Mouse (Mus musculus): ENCODE measurements around the gene Spon1. TPM values are rescaled to one million over a fixed set of nuclear protein-coding genes. Genes with fewer than 3 reads are reported as not detected.

Spon1 gene
- polyA plus RNA-seq, 1 experiment from 2014 or later = 3.2 TPM

- Histone ChIP-seq H3K27me3 (replicated peaks; ENCODE audit: control insufficient read depth, insufficient read depth, low read length) (no peaks in the 10 kb centered on the region), H3K4me3 (ENCODE audit: low read depth, low read length) (no peak overlapping the region), H3K36me3 (ENCODE audit: control insufficient read depth, insufficient read depth) (no peaks in the 10 kb centered on the region), H3K9ac (ENCODE audit: low read depth, low read length) (no peak overlapping the region), H3K4me1 (replicated peaks; ENCODE audit: control insufficient read depth, insufficient read depth, low read length) (no peaks in the 10 kb centered on the region), H3K9me3 (ENCODE audit: control insufficient read depth) (no peaks in the 10 kb centered on the region), H3K4me2 (replicated peaks; ENCODE audit: low read depth) (no peak overlapping the region), H3K27ac (ENCODE audit: low read depth, low read length) (no peak overlapping the region)
- ATAC-seq = no peak
- 77% methylated on average over 8 of the region's 8 CpGs for WGBS
- no peak for TF ChIP-seq CTCF (IDR thresholded peaks at IDR 0.05; ENCODE audit: low read depth)
These were observed 73.6 kb downstream of the Spon1 start for GRCm38 (mm10) chr7:113839431-113839830.

- H3K4me2 ChIP-seq (replicated peaks; ENCODE audit: low read depth) = no peak overlapping the region
- TF ChIP-seq CTCF (IDR thresholded peaks at IDR 0.05; ENCODE audit: low read depth) = no peak
- ATAC-seq = no peak
- no peaks in the 10 kb centered on the region for H3K27me3 ChIP-seq (replicated peaks; ENCODE audit: control insufficient read depth, insufficient read depth, low read length)
- H3K9ac ChIP-seq (ENCODE audit: low read depth, low read length) = no peak overlapping the region
- H3K9me3 ChIP-seq (ENCODE audit: control insufficient read depth) = no peaks in the 10 kb centered on the region
- H3K36me3 ChIP-seq (ENCODE audit: control insufficient read depth, insufficient read depth) = no peaks in the 10 kb centered on the region
- 91% methylated on average over 2 of the region's 2 CpGs for whole genome bisulfite sequencing
- H3K4me3 ChIP-seq (ENCODE audit: low read depth, low read length) = no peak overlapping the region
- H3K27ac ChIP-seq (ENCODE audit: low read depth, low read length) = no peak overlapping the region
- H3K4me1 ChIP-seq (replicated peaks; ENCODE audit: control insufficient read depth, insufficient read depth, low read length) = no peaks in the 10 kb centered on the region
These were observed 75.7 kb downstream of the Spon1 start for GRCm38 (mm10) chr7:113841521-113841920.

- no peak for TF ChIP-seq CTCF (IDR thresholded peaks at IDR 0.05; ENCODE audit: low read depth)
These were observed 77.4 kb downstream of the Spon1 start for GRCm38 (mm10) chr7:113843150-113843549.

GRCm38 (mm10) chr7:113845191-113845590 is 79.4 kb downstream of the Spon1 start:
- Histone ChIP-seq H3K4me2 (replicated peaks; ENCODE audit: low read depth) (no peak overlapping the region), H3K27ac (ENCODE audit: low read depth, low read length) (no peak overlapping the region), H3K4me3 (ENCODE audit: low read depth, low read length) (no peak overlapping the region), H3K36me3 (ENCODE audit: control insufficient read depth, insufficient read depth) (no peaks in the 10 kb centered on the region), H3K9me3 (ENCODE audit: control insufficient read depth) (no peaks in the 10 kb centered on the region), H3K9ac (ENCODE audit: low read depth, low read length) (no peak overlapping the region), H3K4me1 (replicated peaks; ENCODE audit: control insufficient read depth, insufficient read depth, low read length) (no peaks in the 10 kb centered on the region), H3K27me3 (replicated peaks; ENCODE audit: control insufficient read depth, insufficient read depth, low read length) (no peaks in the 10 kb centered on the region)
- WGBS = 85% methylated on average over 5 of the region's 5 CpGs
- TF ChIP-seq CTCF (IDR thresholded peaks at IDR 0.05; ENCODE audit: low read depth) = no peak
- no peak for ATAC-seq

More at GRCm38 (mm10) chr7:113843150-113843549, 77.4 kb downstream of the Spon1 start:
- no peak overlapping the region for H3K4me3 ChIP-seq (ENCODE audit: low read depth, low read length)
- H3K9ac ChIP-seq (ENCODE audit: low read depth, low read length) = no peak overlapping the region
- H3K4me1 ChIP-seq (replicated peaks; ENCODE audit: control insufficient read depth, insufficient read depth, low read length) = no peaks in the 10 kb centered on the region
- no peaks in the 10 kb centered on the region for H3K36me3 ChIP-seq (ENCODE audit: control insufficient read depth, insufficient read depth)
- no peak overlapping the region for H3K27ac ChIP-seq (ENCODE audit: low read depth, low read length)
- ATAC-seq = no peak
- WGBS = 67% methylated on average over 2 of the region's 2 CpGs
- H3K27me3 ChIP-seq (replicated peaks; ENCODE audit: control insufficient read depth, insufficient read depth, low read length) = no peaks in the 10 kb centered on the region
- H3K9me3 ChIP-seq (ENCODE audit: control insufficient read depth) = no peaks in the 10 kb centered on the region
- H3K4me2 ChIP-seq (replicated peaks; ENCODE audit: low read depth) = no peak overlapping the region

- ATAC-seq = no peak
- Histone ChIP-seq H3K4me1 (replicated peaks; ENCODE audit: control insufficient read depth, insufficient read depth, low read length) (no peaks in the 10 kb centered on the region), H3K9me3 (ENCODE audit: control insufficient read depth) (no peaks in the 10 kb centered on the region), H3K4me2 (replicated peaks; ENCODE audit: low read depth) (no peak overlapping the region), H3K9ac (ENCODE audit: low read depth, low read length) (no peak overlapping the region), H3K27me3 (replicated peaks; ENCODE audit: control insufficient read depth, insufficient read depth, low read length) (no peaks in the 10 kb centered on the region), H3K4me3 (ENCODE audit: low read depth, low read length) (no peak overlapping the region), H3K36me3 (ENCODE audit: control insufficient read depth, insufficient read depth) (no peaks in the 10 kb centered on the region), H3K27ac (ENCODE audit: low read depth, low read length) (no peak overlapping the region)
- WGBS = 55% methylated on average over 3 of the region's 3 CpGs
- no peak for TF ChIP-seq CTCF (IDR thresholded peaks at IDR 0.05; ENCODE audit: low read depth)
These were observed 80.8 kb downstream of the Spon1 start for GRCm38 (mm10) chr7:113846553-113846952.

GRCm38 (mm10) chr7:113847041-113847819 is 81.4 kb downstream of the Spon1 start:
- Histone ChIP-seq H3K27me3 (replicated peaks; ENCODE audit: control insufficient read depth, insufficient read depth, low read length) (no peaks in the 10 kb centered on the region), H3K9me3 (ENCODE audit: control insufficient read depth) (no peaks in the 10 kb centered on the region), H3K27ac (ENCODE audit: low read depth, low read length) (no peak overlapping the region), H3K4me2 (replicated peaks; ENCODE audit: low read depth) (no peak overlapping the region), H3K36me3 (ENCODE audit: control insufficient read depth, insufficient read depth) (no peaks in the 10 kb centered on the region), H3K9ac (ENCODE audit: low read depth, low read length) (no peak overlapping the region), H3K4me3 (ENCODE audit: low read depth, low read length) (no peak overlapping the region), H3K4me1 (replicated peaks; ENCODE audit: control insufficient read depth, insufficient read depth, low read length) (no peaks in the 10 kb centered on the region)
- WGBS = 64% methylated on average over 7 of the region's 7 CpGs
- ATAC-seq = no peak
- no peak for TF ChIP-seq CTCF (IDR thresholded peaks at IDR 0.05; ENCODE audit: low read depth)

Measured in intestine, postnatal 0 days (tissue).